Mouse (Mus musculus) B cell, adult 2 months (primary cell): Measurements from ENCODE around the gene Zfp978.
"Not testable (repeated sequence)": the region's sequence is repeated elsewhere in the genome, so short reads cannot be mapped to it uniquely, and the experiment has no call there.

Experiments
- DNase-seq, 2 experiments: peaks; one replicate each; pipeline ENCODE4 v3.0.0; 2022

Gene Zfp978

GRCm38 (mm10) chr4:147417157-147417778, 56.2 kb downstream of the Zfp978 start:
- no peak for DNase-seq

- no peak for DNase-seq
Observed at GRCm38 (mm10) chr4:147417921-147418320, 56.8 kb downstream of the Zfp978 start.

DNA sequence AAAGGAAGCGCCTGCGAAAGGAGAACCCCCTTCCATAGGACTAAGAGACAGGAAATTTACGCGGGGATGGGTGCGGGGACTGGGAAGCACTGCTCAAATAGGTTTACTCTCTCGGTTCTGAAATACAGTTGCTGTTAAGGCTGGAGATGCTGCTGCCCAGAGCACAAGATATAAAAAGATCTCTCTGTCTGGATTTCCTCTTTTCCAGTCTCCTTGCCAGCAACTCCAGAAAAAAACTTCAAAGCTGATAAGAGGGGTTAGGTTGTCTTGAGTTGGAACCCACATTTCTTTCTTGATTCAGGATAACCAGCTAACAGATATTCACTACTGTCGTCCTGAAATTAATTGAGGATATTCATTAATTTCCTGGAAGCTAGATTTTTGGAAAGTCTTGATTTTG, 57.2 kb downstream of the Zfp978 start:
- DNase-seq, result not testable (repeated sequence)

DNA sequence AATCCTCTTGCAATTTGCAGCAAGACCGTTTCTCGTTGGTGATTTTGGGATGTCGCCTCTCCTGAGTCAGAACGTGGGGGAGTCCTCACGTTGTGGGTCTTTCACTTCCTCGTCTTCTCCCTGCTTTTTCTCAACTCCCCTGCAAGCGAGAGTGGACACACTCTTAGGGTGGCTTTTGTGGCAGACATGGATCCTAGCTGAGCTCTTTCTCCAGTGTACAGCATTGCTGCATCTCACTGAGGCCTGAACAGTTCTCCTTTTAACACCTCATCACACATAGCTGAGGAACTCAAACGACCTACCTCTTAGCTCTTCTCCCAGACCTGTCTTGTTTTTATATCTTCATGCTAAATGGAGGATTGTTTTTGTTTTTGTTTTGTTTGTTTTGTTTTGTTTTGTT, 58.1 kb downstream of the Zfp978 start:
- DNase-seq, result not testable (repeated sequence)

- not testable (repeated sequence) for DNase-seq
Observed at GRCm38 (mm10) chr4:147419756-147420590, 58.9 kb downstream of the Zfp978 start.

- no peak for DNase-seq
Observed at GRCm38 (mm10) chr4:147420794-147421193, 59.7 kb downstream of the Zfp978 start.

GRCm38 (mm10) chr4:147421316-147421715, 60.2 kb downstream of the Zfp978 start:
- not testable (repeated sequence) for DNase-seq

DNA sequence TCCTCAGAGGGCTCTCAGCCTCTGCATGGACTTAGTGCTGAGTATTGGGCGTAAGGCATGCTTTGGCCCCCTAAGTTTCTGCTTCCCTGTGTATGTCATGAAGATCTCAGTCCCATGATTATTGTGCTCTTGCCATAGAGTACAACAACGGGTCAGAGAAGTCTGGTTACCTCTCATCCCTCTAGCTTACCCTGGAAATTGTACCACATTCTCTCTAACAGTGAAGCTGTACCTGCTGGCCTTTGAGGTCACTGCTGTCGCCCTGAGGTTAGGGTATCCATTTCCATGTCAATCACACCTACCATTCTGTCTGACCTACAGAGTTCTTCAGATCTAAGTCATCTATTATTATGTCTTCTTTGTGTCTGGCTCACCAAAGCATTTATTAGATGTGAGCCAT, 62.0 kb downstream of the Zfp978 start:
- no peak for DNase-seq

GRCm38 (mm10) chr4:147423641-147424298, 62.7 kb downstream of the Zfp978 start:
- DNase-seq, result no peak

DNA sequence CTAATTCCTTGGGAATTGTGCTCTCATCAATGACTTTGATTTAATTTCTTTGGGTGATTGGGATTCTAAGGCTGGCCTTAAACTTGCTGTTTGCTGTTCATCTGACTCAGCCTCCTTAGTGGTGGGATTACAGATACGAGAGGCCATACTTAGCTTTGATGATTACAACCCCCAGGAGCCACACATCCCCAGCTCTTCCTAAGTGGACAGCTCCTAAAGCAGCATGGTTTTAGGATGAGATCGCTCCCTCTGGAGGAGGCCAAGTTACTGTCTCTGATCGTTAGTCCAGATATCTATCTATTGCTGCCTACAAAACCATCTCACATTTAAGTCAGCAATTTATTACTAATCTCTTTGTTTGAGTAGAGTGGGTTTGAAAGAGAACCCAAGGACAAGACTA, 63.3 kb downstream of the Zfp978 start:
- DNase-seq, result not testable (repeated sequence)

- not testable (repeated sequence) for DNase-seq
Observed at GRCm38 (mm10) chr4:147425615-147426347, 64.7 kb downstream of the Zfp978 start.

- no peak for DNase-seq
Observed at GRCm38 (mm10) chr4:147430651-147431050, 69.5 kb downstream of the Zfp978 start.

GRCm38 (mm10) chr4:147431696-147432442, 70.8 kb downstream of the Zfp978 start:
- not testable (repeated sequence) for DNase-seq

DNA sequence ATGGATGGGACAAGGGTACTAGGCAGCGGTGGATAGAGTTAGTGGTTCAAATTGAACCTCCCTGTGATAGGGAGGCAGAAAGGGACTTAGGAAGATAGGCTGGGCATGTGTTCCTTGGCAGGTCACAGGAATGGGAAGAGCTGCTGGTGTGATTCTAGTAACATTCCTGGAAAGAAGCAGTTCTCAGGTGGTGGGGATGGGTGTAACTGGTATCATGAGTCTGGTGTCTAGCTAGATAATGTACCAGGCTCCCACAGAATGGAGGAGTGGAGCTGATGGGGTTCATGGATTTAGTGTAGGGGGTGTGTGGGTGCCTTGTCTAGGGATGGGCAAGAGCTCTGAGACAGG, 71.3 kb downstream of the Zfp978 start:
- no peak for DNase-seq

- no peak for DNase-seq
Observed at GRCm38 (mm10) chr4:147433017-147433416, 71.9 kb downstream of the Zfp978 start.

DNA sequence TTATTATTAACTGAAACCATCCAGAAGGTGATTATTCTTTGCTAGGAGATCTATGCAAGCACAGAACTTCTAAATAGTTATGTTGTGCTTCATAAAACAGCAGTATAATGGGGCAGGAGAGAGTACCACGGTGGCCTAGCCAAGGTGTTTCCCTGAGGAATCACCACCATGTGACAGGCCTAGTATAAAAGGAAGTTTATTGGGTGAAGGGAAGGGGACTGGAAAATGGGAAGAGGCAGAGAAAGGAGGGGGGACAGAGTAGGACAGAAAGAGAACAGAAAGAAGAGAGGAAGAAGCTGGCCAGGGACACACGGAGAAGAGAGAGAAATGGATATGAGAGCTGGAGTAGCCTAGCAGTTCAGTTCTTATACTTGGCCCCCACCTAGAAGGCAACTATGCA, 72.8 kb downstream of the Zfp978 start:
- no peak for DNase-seq
